Mouse (Mus musculus): ENCODE results near the gene Rab32.
"Not testable (repeated sequence)": the region's sequence is repeated elsewhere in the genome, so short reads cannot be mapped to it uniquely, and the experiment has no call there.

Rab32 gene

GRCm38 (mm10) chr10:10557570-10558336 lies at the start of gene Rab32:
TSS of gene Rab32 (minus strand) at chr10:10558265.
- DNase-seq: peak; percentile 89

- DNase-seq: no peak
These were observed 42.7 kb upstream of the Rab32 start for GRCm38 (mm10) chr10:10600771-10601170.

- DNase-seq: not testable (repeated sequence)
These were observed 39.4 kb upstream of the Rab32 start for GRCm38 (mm10) chr10:10597495-10597894.

- no peak for DNase-seq
These were observed 22.7 kb upstream of the Rab32 start for GRCm38 (mm10) chr10:10580811-10581210.

GRCm38 (mm10) chr10:10579821-10580220 lies 21.8 kb upstream of the Rab32 start:
- no peak for DNase-seq

- no peak for DNase-seq
These were observed 259 bp upstream of the Rab32 start for GRCm38 (mm10) chr10:10558337-10558711.

- DNase-seq: no peak
These were observed 980 bp downstream of the Rab32 start for GRCm38 (mm10) chr10:10557085-10557484.

GRCm38 (mm10) chr10:10555676-10556075 lies 2.4 kb downstream of the Rab32 start:
- DNase-seq: no peak

- DNase-seq: no peak
These were observed 2.8 kb downstream of the Rab32 start for GRCm38 (mm10) chr10:10555221-10555620.

- no peak for DNase-seq
These were observed 7.9 kb downstream of the Rab32 start for GRCm38 (mm10) chr10:10550134-10550533.

GRCm38 (mm10) chr10:10546623-10547022 lies 11.4 kb downstream of the Rab32 start:
- DNase-seq: no peak

- no peak for DNase-seq
These were observed 13.1 kb downstream of the Rab32 start for GRCm38 (mm10) chr10:10544955-10545354.
